ENCODE assay signal across 8 mouse cellular contexts in the genomic region with DNA sequence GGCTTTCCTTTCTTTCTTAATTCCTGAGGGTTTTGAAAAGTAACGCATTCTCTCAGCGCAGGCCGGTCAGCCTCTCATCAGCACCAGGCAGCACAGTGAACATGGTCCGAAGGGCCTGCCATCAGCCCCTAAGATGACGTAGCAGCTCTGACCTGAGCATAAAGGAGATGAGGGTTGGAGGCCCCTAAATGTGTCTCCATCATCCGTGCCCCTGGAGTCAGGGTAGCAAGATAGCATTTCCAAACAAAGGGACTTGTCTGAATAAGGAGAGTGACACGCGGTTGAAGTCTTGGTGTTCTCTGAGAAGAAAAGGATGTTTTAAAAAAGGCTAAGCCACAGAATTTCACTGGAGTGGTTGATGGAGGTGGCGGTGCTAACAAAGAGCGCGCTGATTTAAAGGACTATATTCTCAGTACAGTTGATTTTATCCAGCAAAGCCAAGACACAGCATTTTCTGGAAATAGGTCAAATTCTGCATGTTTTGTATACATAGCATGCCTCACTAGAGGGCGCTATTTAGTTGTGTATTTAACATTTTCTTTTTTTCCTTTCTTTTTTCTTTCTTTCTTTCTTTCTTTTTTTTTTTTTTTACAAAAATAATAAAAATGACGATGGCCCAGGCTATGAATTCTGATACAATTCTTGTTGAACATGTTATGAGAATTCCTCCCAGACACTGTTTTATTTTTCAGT. TPM values are rescaled to one million over a fixed set of nuclear protein-coding genes. Genes with fewer than 3 reads are reported as not detected.
DNase-seq lines count a peak whose midpoint lies in the region; ATAC-seq lines count a peak whose summit lies in the region.

No protein-coding gene starts in this region.

- 46% methylated on average over 13 of the region's 13 CpGs for WGBS in embryonic facial prominence, embryonic 14.5 days
- WGBS in midbrain, embryonic 14.5 days: 47% methylated on average over 13 of the region's 13 CpGs

- H3K36me3 ChIP-seq in embryonic facial prominence, embryonic 14.5 days (ENCODE audit: control insufficient read depth, insufficient read depth, low read length): no peaks in the 10 kb centered on the region
- H3K36me3 ChIP-seq in midbrain, embryonic 14.5 days (ENCODE audit: control insufficient read depth, insufficient read depth, low read length): no peaks in the 10 kb centered on the region

- ATAC-seq in embryonic facial prominence, embryonic 14.5 days (ENCODE audit: low read depth): no peak
- ATAC-seq in midbrain, embryonic 14.5 days (ENCODE audit: low FRiP score, low TSS enrichment): no peak

- H3K4me2 ChIP-seq in embryonic facial prominence, embryonic 14.5 days (ENCODE audit: low read depth, low read length): no peak overlapping the region
- no peak overlapping the region for H3K4me2 ChIP-seq in midbrain, embryonic 14.5 days (ENCODE audit: low read length)

- H3K4me1 ChIP-seq in embryonic facial prominence, embryonic 14.5 days (ENCODE audit: control insufficient read depth, insufficient read depth, low read length): no peaks in the 10 kb centered on the region
- H3K4me1 ChIP-seq in midbrain, embryonic 14.5 days (ENCODE audit: control insufficient read depth, insufficient read depth, low read length): peaks cover 4% of the 10 kb centered on the region; the same call in 1 of the 2 replicates

- no peak overlapping the region for H3K27ac ChIP-seq in embryonic facial prominence, embryonic 14.5 days (replicated peaks; ENCODE audit: low read depth, low read length)
- H3K27ac ChIP-seq in midbrain, embryonic 14.5 days (replicated peaks; ENCODE audit: low read depth, low read length): peak overlapping the region; percentile 34

- no peaks in the 10 kb centered on the region for H3K9me3 ChIP-seq in embryonic facial prominence, embryonic 14.5 days (ENCODE audit: control insufficient read depth, low read length)
- H3K9me3 ChIP-seq in midbrain, embryonic 14.5 days (ENCODE audit: control insufficient read depth, low read length): no peaks in the 10 kb centered on the region

- intact Hi-C loops in heart, postnatal 36 days (cut with DNase I): loop anchor here (5.0 kb wide), 1 partner anchor 72 kb away; no protein-coding TSS in a partner anchor
- intact Hi-C loops in heart, postnatal 25 days (cut with DNase I): loop anchor here (2.0 kb wide), 1 partner anchor 1111 kb away; no protein-coding TSS in a partner anchor

- H3K4me3 ChIP-seq in embryonic facial prominence, embryonic 14.5 days (ENCODE audit: low read depth, low read length): no peak overlapping the region
- no peak overlapping the region for H3K4me3 ChIP-seq in midbrain, embryonic 14.5 days (replicated peaks; ENCODE audit: low read depth, low read length)

- peak; percentile 20 for DNase-seq in layer of hippocampus, adult 11-12 months (ENCODE audit: low spot score)
- DNase-seq in layer of hippocampus, adult 8-10 months (ENCODE audit: low spot score in 2 of 2): no peak
- peak; percentile 63 for DNase-seq in MN1 (ENCODE audit: low spot score)
- DNase-seq in embryonic facial prominence, embryonic 14.5 days (ENCODE audit: low spot score): peak; percentile 83
- DNase-seq in midbrain, embryonic 14.5 days: peak; percentile 92
- no peak for DNase-seq in heart, postnatal 36 days
- DNase-seq in adrenal gland, adult 18-20 months (ENCODE audit: low spot score in 2 of 2): no peak
- no peak for DNase-seq in heart, postnatal 25 days (ENCODE audit: low spot score)

- no peak overlapping the region for H3K9ac ChIP-seq in embryonic facial prominence, embryonic 14.5 days (ENCODE audit: low read depth, low read length)
- no peak overlapping the region for H3K9ac ChIP-seq in midbrain, embryonic 14.5 days (replicated peaks; ENCODE audit: low read length)

- no peaks in the 10 kb centered on the region for H3K27me3 ChIP-seq in embryonic facial prominence, embryonic 14.5 days (replicated peaks; ENCODE audit: control insufficient read depth, insufficient read depth, low read length)
- H3K27me3 ChIP-seq in midbrain, embryonic 14.5 days (ENCODE audit: control insufficient read depth, insufficient read depth, low read length): no peaks in the 10 kb centered on the region

RNA-seq across cellular contexts. Expression of a gene that starts 34.8 kb away (rescaled TPM):
- total RNA-seq in layer of hippocampus, adult 8-10 months (2022): 10 to 100 TPM; 14.5 to 20.1 (median 16.6) TPM
- 39.0 and 41.9 TPM in 2 replicates for polyA plus RNA-seq in embryonic facial prominence, embryonic 14.5 days (2014; fragmentation: Nextera tagmentation; extraction: Ambion mirVana)
- 43.3 and 45.9 TPM in 2 replicates for polyA plus RNA-seq in midbrain, embryonic 14.5 days (2014; fragmentation: Nextera tagmentation; extraction: Ambion mirVana)
- 1 to 10 TPM; 6.9 to 8.4 TPM for total RNA-seq in heart, postnatal 36 days (2021)
- 10 to 100 TPM; 13.6 to 15.0 TPM for total RNA-seq in adrenal gland, adult 18-20 months (2021)
- 1 to 10 TPM; 8.7 to 8.8 TPM for total RNA-seq in heart, postnatal 25 days (2021)

Comparison
In these comparisons a context has a peak if more than half of its experiments do, and no peak if none do; other contexts are left out.
1. DNase-seq: peak in layer of hippocampus, adult 11-12 months (single experiment), MN1 (single experiment), embryonic facial prominence, embryonic 14.5 days (single experiment) and midbrain, embryonic 14.5 days (single experiment); none in layer of hippocampus, adult 8-10 months (0 of 2), heart, postnatal 36 days (0 of 2), adrenal gland, adult 18-20 months (0 of 2) and heart, postnatal 25 days (single experiment).